Mouse (Mus musculus): Measurements from ENCODE around the gene 1700028P14Rik. TPM values are rescaled to one million over a fixed set of nuclear protein-coding genes. Genes with fewer than 3 reads are reported as not detected.

1700028P14Rik gene
- polyA plus RNA-seq (2012) = not detected in 2 replicates

DNA sequence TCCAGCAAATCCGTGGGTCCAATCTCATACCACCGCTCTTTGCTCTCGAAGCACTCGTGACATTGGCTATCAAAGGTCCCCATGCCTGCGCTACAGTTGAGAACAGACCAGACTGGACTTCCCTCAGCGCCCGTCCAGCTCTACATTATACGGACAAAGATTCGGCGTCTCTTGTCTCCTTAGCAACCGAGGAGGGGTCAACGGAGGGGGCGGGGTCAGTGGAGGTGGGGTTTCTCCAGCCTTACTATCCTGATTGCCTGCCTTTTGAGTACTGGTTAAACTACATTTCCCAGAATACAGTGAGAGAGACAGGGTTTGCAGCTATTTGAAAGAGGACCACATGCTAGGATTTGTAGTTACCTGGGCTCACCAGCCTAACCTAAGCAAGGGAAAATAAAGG, at the start of gene 1700028P14Rik:
1700028P14Rik (minus strand) TSS at position 169 of the 400 bp plus-strand sequence.

DNA sequence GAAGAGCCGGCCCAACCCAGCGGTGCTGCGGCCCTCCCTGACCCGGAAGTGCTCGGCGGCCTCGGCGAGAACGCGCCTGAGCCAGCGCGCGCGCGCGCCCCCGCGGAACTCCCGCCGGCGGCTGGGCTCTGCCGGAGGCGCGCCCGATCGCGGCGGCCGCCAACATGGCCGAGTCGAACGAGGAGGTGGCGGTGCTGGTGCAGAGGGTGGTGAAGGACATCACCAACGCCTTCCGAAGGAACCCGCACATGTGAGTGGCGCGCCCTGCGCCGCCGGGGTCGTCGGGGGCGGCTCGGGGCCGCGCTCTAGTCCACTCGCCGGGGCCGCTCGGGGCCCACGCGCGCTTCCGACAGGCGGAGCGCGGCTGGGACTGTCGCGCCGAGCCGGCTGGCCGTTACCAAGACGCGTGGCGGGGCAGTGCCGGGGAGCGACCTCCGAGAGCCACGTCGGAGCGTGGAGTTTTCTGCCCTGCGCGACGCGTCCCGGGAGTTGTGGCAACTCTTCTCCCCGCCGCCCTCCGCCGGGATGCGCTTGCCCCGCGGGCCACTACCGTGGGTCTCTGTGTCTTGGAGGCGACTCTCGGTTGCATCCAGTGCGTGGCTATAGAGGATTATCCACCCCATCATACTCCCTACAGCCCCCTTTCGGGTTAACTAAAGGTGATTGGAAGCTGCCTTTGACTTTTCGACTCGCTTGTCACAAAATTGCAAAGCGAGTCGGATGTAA, 34.8 kb upstream of the 1700028P14Rik start, which contains the start of gene Ptar1:
Ptar1 (plus strand) TSS at position 134 of the 726 bp plus-strand sequence.

Other genes with a start within 250 kb of the 1700028P14Rik start
- 0.13 and 0.35 TPM in 2 replicates for gene Mamdc2, start 204.4 kb downstream of the 1700028P14Rik start, polyA plus RNA-seq (2012)
- 0.43 and 0.94 TPM in 2 replicates for gene Ptar1, start 34.6 kb upstream of the 1700028P14Rik start, polyA plus RNA-seq (2012)
- gene Apba1, start 106.1 kb upstream of the 1700028P14Rik start, polyA plus RNA-seq (2012) = 4.5 and 9.5 TPM in 2 replicates